Mouse (Mus musculus) midbrain, embryonic 11.5 days (tissue): ENCODE data around the gene Cpsf3. TPM values are rescaled to one million over a fixed set of nuclear protein-coding genes. Genes with fewer than 3 reads are reported as not detected.

ENCODE experiments used
- ATAC-seq: fragments of 200-750 bp; cut with Nextera tagmentation; 2 replicates; pipeline ENCODE4 v1.8.0; 2017; ENCODE audit warnings: moderate TSS enrichment, moderate library complexity; ENCODE audit not compliant: low FRiP score
- DNase-seq: peaks from one replicate; pipeline ENCODE4 v3.0.0; 2015; ENCODE audit warnings: low spot score; ENCODE audit errors: missing footprints
- H3K27ac ChIP-seq: fragments of 300-500 bp; sonication (generic); 2 replicates; pipeline ENCODE4 v1.5.1; 2014; ENCODE audit warnings: low read depth, low read length
- H3K27me3 ChIP-seq: fragments of 300-500 bp; sonication (generic); 2 replicates; pipeline ENCODE4 v1.6.1; 2014; ENCODE audit warnings: mild to moderate bottlenecking, low read length, moderate library complexity, mixed read lengths; ENCODE audit not compliant: control insufficient read depth, insufficient read depth
- H3K36me3 ChIP-seq: fragments of 300-500 bp; sonication (generic); 2 replicates; pipeline ENCODE4 v1.6.1; 2014; ENCODE audit warnings: mild to moderate bottlenecking, low read length, moderate library complexity, mixed read lengths; ENCODE audit not compliant: control insufficient read depth, insufficient read depth
- H3K4me1 ChIP-seq: fragments of 300-500 bp; sonication (generic); 2 replicates; pipeline ENCODE4 v1.6.1; 2014; ENCODE audit warnings: low read length; ENCODE audit not compliant: control insufficient read depth, insufficient read depth
- H3K4me2 ChIP-seq: fragments of 300-500 bp; sonication (generic); 2 replicates; pipeline ENCODE4 v1.6.1; 2014; ENCODE audit warnings: mild to moderate bottlenecking, moderate library complexity
- H3K4me3 ChIP-seq: fragments of 300-500 bp; sonication (generic); 2 replicates; pipeline ENCODE4 v1.5.1; 2014; ENCODE audit warnings: low read depth, low read length
- H3K9ac ChIP-seq: fragments of 300-500 bp; sonication (generic); 2 replicates; pipeline ENCODE4 v1.6.1; 2014; ENCODE audit warnings: low read length
- H3K9me3 ChIP-seq: fragments of 300-500 bp; sonication (generic); 2 replicates; pipeline ENCODE4 v1.6.1; 2016; ENCODE audit warnings: low read length; ENCODE audit not compliant: control insufficient read depth
- WGBS: fragments of 180-500 bp; shearing (Covaris S2); extraction: QIAGEN DNeasy Blood & Tissue Kit; methylation state at CpG from one replicate; pipeline ENCODE4 v1.1.7; 2014; 5-methylcytosine and 5-hydroxymethylcytosine counted together
- polyA plus RNA-seq: library from polyadenylated mRNA; unstranded; fragments of >200 nt; fragmentation: Nextera tagmentation; extraction: Ambion mirVana; gene quantifications from 2 replicates; pipeline ENCODE4 v1.2.1, GENCODE M21; 2014

Cpsf3 gene
- polyA plus RNA-seq, 1 experiment from 2014 or later = 145 TPM

- DNase-seq (no peak), ATAC-seq (no peak)
- 94% methylated on average over 4 of the region's 4 CpGs for WGBS
- Histone ChIP-seq H3K27ac (no peak overlapping the region), H3K9ac (no peak overlapping the region), H3K27me3 (no peaks in the 10 kb centered on the region), H3K36me3 (peaks cover 17% of the 10 kb centered on the region), H3K4me1 (no peaks in the 10 kb centered on the region), H3K9me3 (no peaks in the 10 kb centered on the region), H3K4me2 (no peak overlapping the region), H3K4me3 (no peak overlapping the region)
Observed at GRCm38 (mm10) chr12:21265501-21265900, 19.7 kb upstream of the Cpsf3 start.

- peaks cover 19% of the 10 kb centered on the region for H3K36me3 ChIP-seq
- H3K9ac ChIP-seq = no peak overlapping the region
Observed at GRCm38 (mm10) chr12:21265946-21266783, 19.0 kb upstream of the Cpsf3 start.

GRCm38 (mm10) chr12:21266784-21267098 lies 18.4 kb upstream of the Cpsf3 start:
- Histone ChIP-seq H3K9me3 (no peaks in the 10 kb centered on the region), H3K4me2 (no peak overlapping the region), H3K27me3 (no peaks in the 10 kb centered on the region), H3K9ac (no peak overlapping the region), H3K4me3 (no peak overlapping the region), H3K27ac (no peak overlapping the region), H3K36me3 (peaks cover 22% of the 10 kb centered on the region), H3K4me1 (no peaks in the 10 kb centered on the region)
- ATAC-seq = peak; percentile 56
- DNase-seq = no peak
- WGBS = 75% methylated on average over 2 of the region's 2 CpGs

More at GRCm38 (mm10) chr12:21265946-21266783, 19.0 kb upstream of the Cpsf3 start:
- Histone ChIP-seq H3K4me2 (no peak overlapping the region), H3K27me3 (no peaks in the 10 kb centered on the region), H3K4me1 (no peaks in the 10 kb centered on the region), H3K9me3 (no peaks in the 10 kb centered on the region), H3K4me3 (no peak overlapping the region), H3K27ac (no peak overlapping the region)
- peak; percentile 82 for ATAC-seq
- WGBS = 79% methylated on average over 14 of the region's 14 CpGs
- DNase-seq = peak; percentile 86

GRCm38 (mm10) chr12:21268083-21268616 lies 17.0 kb upstream of the Cpsf3 start:
- Histone ChIP-seq H3K4me3 (no peak overlapping the region), H3K36me3 (peaks cover 20% of the 10 kb centered on the region), H3K27ac (no peak overlapping the region), H3K4me1 (no peaks in the 10 kb centered on the region), H3K27me3 (no peaks in the 10 kb centered on the region), H3K9ac (no peak overlapping the region), H3K4me2 (no peak overlapping the region), H3K9me3 (no peaks in the 10 kb centered on the region)
- ATAC-seq = no peak
- no peak for DNase-seq
- 95% methylated on average over 8 of the region's 8 CpGs for WGBS

GRCm38 (mm10) chr12:21274446-21274845 lies 10.7 kb upstream of the Cpsf3 start:
- Histone ChIP-seq H3K4me2 (no peak overlapping the region), H3K27ac (no peak overlapping the region), H3K27me3 (no peaks in the 10 kb centered on the region), H3K4me3 (no peak overlapping the region), H3K9ac (no peak overlapping the region), H3K4me1 (no peaks in the 10 kb centered on the region), H3K36me3 (peaks cover 12% of the 10 kb centered on the region), H3K9me3 (no peaks in the 10 kb centered on the region)
- no peak for ATAC-seq
- no peak for DNase-seq
- WGBS = 85% methylated on average over 7 of the region's 7 CpGs

- Histone ChIP-seq H3K27ac (no peak overlapping the region), H3K9ac (no peak overlapping the region), H3K9me3 (no peaks in the 10 kb centered on the region), H3K4me2 (no peak overlapping the region), H3K4me3 (no peak overlapping the region), H3K27me3 (no peaks in the 10 kb centered on the region), H3K36me3 (no peaks in the 10 kb centered on the region), H3K4me1 (no peaks in the 10 kb centered on the region)
- 81% methylated on average over 1 of the region's 1 CpGs for WGBS
- DNase-seq = peak; percentile 61
- ATAC-seq = no peak
Observed at GRCm38 (mm10) chr12:21277352-21277864, 7.8 kb upstream of the Cpsf3 start.

- WGBS = under 1% methylated on average over 45 of the region's 47 CpGs
- Histone ChIP-seq H3K4me2 (peak overlapping the region; percentile 78), H3K27ac (peak overlapping the region; percentile 27; the same call in 1 of the 2 replicates), H3K27me3 (no peaks in the 10 kb centered on the region), H3K4me1 (peaks cover 7% of the 10 kb centered on the region), H3K4me3 (peak overlapping the region; percentile 76), H3K36me3 (no peaks in the 10 kb centered on the region), H3K9me3 (no peaks in the 10 kb centered on the region), H3K9ac (peak overlapping the region; percentile 82)
- ATAC-seq (peak; percentile 85), DNase-seq (peak; percentile 95)
Observed at GRCm38 (mm10) chr12:21285508-21286242, 484 bp downstream of the Cpsf3 start.

- H3K36me3 ChIP-seq = peaks cover 3% of the 10 kb centered on the region; the same call in 1 of the 2 replicates
- H3K27me3 ChIP-seq = no peaks in the 10 kb centered on the region
- 0% methylated on average over 28 of the region's 28 CpGs for WGBS
- peak within 1 kb of the TSS; percentile 80 for H3K4me2 ChIP-seq
- ATAC-seq (peak; percentile 96), DNase-seq (peak; percentile 100)
- no peaks in the 10 kb centered on the region for H3K9me3 ChIP-seq
- H3K9ac ChIP-seq = peak within 1 kb of the TSS; percentile 82
- peak within 1 kb of the TSS; percentile 49 for H3K27ac ChIP-seq
- H3K4me3 ChIP-seq = peak within 1 kb of the TSS; percentile 76
- peaks cover 7% of the 10 kb centered on the region for H3K4me1 ChIP-seq
Observed at GRCm38 (mm10) chr12:21286243-21286622, 1.0 kb downstream of the Cpsf3 start, which contains the start of gene Itgb1bp1. TSS of gene Itgb1bp1 (minus strand) at chr12:21286284.
